Mouse (Mus musculus): ENCODE measurements at regions not wholly inside any gene's neighbourhood (a gene's known extent, or its start where the extent isn't known, plus 50 kb on each side); places are given as distances from the start of the nearest gene placed in this dataset.
A peak's percentile ranks its signal among the peaks of the same experiment; 100 is the strongest.

GRCm38 (mm10) chr2:117432923-117433322, 90.1 kb upstream of the Rasgrp1 start:
- ATAC-seq, result no peak
- H3K27me3 ChIP-seq, result no peaks in the 10 kb centered on the region
- no peaks in the 10 kb centered on the region for H3K9me3 ChIP-seq
- no peak overlapping the region for H3K4me3 ChIP-seq (replicated peaks)
- no peak overlapping the region for H3K4me2 ChIP-seq (replicated peaks)
- WGBS, result 77% methylated on average over 2 of the region's 2 CpGs
- peaks cover 9% of the 10 kb centered on the region; the same call in 1 of the 2 replicates for H3K4me1 ChIP-seq (replicated peaks)
- H3K9ac ChIP-seq (replicated peaks), result no peak overlapping the region
- no peaks in the 10 kb centered on the region for H3K36me3 ChIP-seq
- no peak overlapping the region for H3K27ac ChIP-seq

GRCm38 (mm10) chr2:117433482-117433881, 90.7 kb upstream of the Rasgrp1 start:
- Histone ChIP-seq H3K4me2 (replicated peaks) (no peak overlapping the region), H3K27ac (no peak overlapping the region), H3K36me3 (no peaks in the 10 kb centered on the region), H3K9ac (replicated peaks) (no peak overlapping the region), H3K27me3 (no peaks in the 10 kb centered on the region), H3K9me3 (no peaks in the 10 kb centered on the region), H3K4me3 (replicated peaks) (no peak overlapping the region), H3K4me1 (replicated peaks) (peaks cover 9% of the 10 kb centered on the region; the same call in 1 of the 2 replicates)
- WGBS, result 90% methylated on average over 2 of the region's 2 CpGs
- ATAC-seq, result no peak

GRCm38 (mm10) chr2:117438079-117438478, 95.3 kb upstream of the Rasgrp1 start:
- Histone ChIP-seq H3K9me3 (no peaks in the 10 kb centered on the region), H3K4me2 (replicated peaks) (no peak overlapping the region), H3K9ac (replicated peaks) (no peak overlapping the region), H3K4me3 (replicated peaks) (no peak overlapping the region), H3K27me3 (no peaks in the 10 kb centered on the region), H3K4me1 (replicated peaks) (no peaks in the 10 kb centered on the region), H3K36me3 (no peaks in the 10 kb centered on the region), H3K27ac (no peak overlapping the region)
- no peak for ATAC-seq
- 85% methylated on average over 12 of the region's 12 CpGs for WGBS

- no peak overlapping the region for H3K4me2 ChIP-seq (replicated peaks)
- no peak overlapping the region for H3K4me3 ChIP-seq (replicated peaks)
- H3K36me3 ChIP-seq, result no peaks in the 10 kb centered on the region
- no peak overlapping the region for H3K27ac ChIP-seq
- 69% methylated on average over 8 of the region's 8 CpGs for WGBS
- H3K27me3 ChIP-seq, result no peaks in the 10 kb centered on the region
- H3K4me1 ChIP-seq (replicated peaks), result no peaks in the 10 kb centered on the region
- no peak overlapping the region for H3K9ac ChIP-seq (replicated peaks)
- no peaks in the 10 kb centered on the region for H3K9me3 ChIP-seq
- peak; percentile 90 for ATAC-seq
Observed at GRCm38 (mm10) chr2:117438586-117439371, 96.0 kb upstream of the Rasgrp1 start.

- Histone ChIP-seq H3K36me3 (no peaks in the 10 kb centered on the region), H3K27ac (no peak overlapping the region), H3K4me1 (replicated peaks) (no peaks in the 10 kb centered on the region), H3K9ac (replicated peaks) (no peak overlapping the region), H3K4me3 (replicated peaks) (no peak overlapping the region), H3K9me3 (no peaks in the 10 kb centered on the region), H3K27me3 (no peaks in the 10 kb centered on the region), H3K4me2 (replicated peaks) (no peak overlapping the region)
- WGBS, result 55% methylated on average over 12 of the region's 12 CpGs
- peak; percentile 76 for ATAC-seq
Observed at GRCm38 (mm10) chr2:117439372-117440183, 96.8 kb upstream of the Rasgrp1 start.

GRCm38 (mm10) chr2:117440801-117441281, 98.0 kb upstream of the Rasgrp1 start:
- WGBS, result 80% methylated on average over 7 of the region's 7 CpGs
- Histone ChIP-seq H3K4me2 (replicated peaks) (no peak overlapping the region), H3K4me1 (replicated peaks) (no peaks in the 10 kb centered on the region), H3K9me3 (no peaks in the 10 kb centered on the region), H3K27ac (no peak overlapping the region), H3K36me3 (no peaks in the 10 kb centered on the region), H3K4me3 (replicated peaks) (no peak overlapping the region), H3K9ac (replicated peaks) (no peak overlapping the region), H3K27me3 (no peaks in the 10 kb centered on the region)
- no peak for ATAC-seq

- no peak overlapping the region for H3K4me2 ChIP-seq (replicated peaks)
- no peak overlapping the region for H3K9ac ChIP-seq (replicated peaks)
- H3K36me3 ChIP-seq, result no peaks in the 10 kb centered on the region
- H3K9me3 ChIP-seq, result no peaks in the 10 kb centered on the region
- H3K4me3 ChIP-seq (replicated peaks), result no peak overlapping the region
- no peak overlapping the region for H3K27ac ChIP-seq
- 0 out of 2 replicates have a peak, but pooled peaks cover 3% of the 10 kb centered on the region for H3K27me3 ChIP-seq
- H3K4me1 ChIP-seq (replicated peaks), result no peaks in the 10 kb centered on the region
- 81% methylated on average over 4 of the region's 4 CpGs for WGBS
- ATAC-seq, result no peak
Observed at GRCm38 (mm10) chr2:117442862-117443261, 100.1 kb upstream of the Rasgrp1 start.

- Histone ChIP-seq H3K27ac (no peak overlapping the region), H3K9ac (replicated peaks) (no peak overlapping the region), H3K4me2 (replicated peaks) (no peak overlapping the region), H3K9me3 (no peaks in the 10 kb centered on the region), H3K36me3 (no peaks in the 10 kb centered on the region), H3K4me1 (replicated peaks) (no peaks in the 10 kb centered on the region), H3K4me3 (replicated peaks) (no peak overlapping the region), H3K27me3 (0 out of 2 replicates have a peak, but pooled peaks cover 3% of the 10 kb centered on the region)
- ATAC-seq, result no peak
- 35% methylated on average over 5 of the region's 5 CpGs for WGBS
Observed at GRCm38 (mm10) chr2:117444671-117445070, 101.9 kb upstream of the Rasgrp1 start.

- H3K27ac ChIP-seq, result no peak overlapping the region
- no peak for ATAC-seq
- 0 out of 2 replicates have a peak, but pooled peaks cover 3% of the 10 kb centered on the region for H3K27me3 ChIP-seq
- no peaks in the 10 kb centered on the region for H3K4me1 ChIP-seq (replicated peaks)
- WGBS, result 91% methylated on average over 4 of the region's 4 CpGs
- no peak overlapping the region for H3K9ac ChIP-seq (replicated peaks)
- no peak overlapping the region for H3K4me2 ChIP-seq (replicated peaks)
- no peak overlapping the region for H3K4me3 ChIP-seq (replicated peaks)
- H3K36me3 ChIP-seq, result no peaks in the 10 kb centered on the region
- no peaks in the 10 kb centered on the region for H3K9me3 ChIP-seq
Observed at GRCm38 (mm10) chr2:117446876-117447275, 104.1 kb upstream of the Rasgrp1 start.

GRCm38 (mm10) chr2:117450172-117450865, 107.5 kb upstream of the Rasgrp1 start:
- no peaks in the 10 kb centered on the region for H3K36me3 ChIP-seq
- 66% methylated on average over 7 of the region's 7 CpGs for WGBS
- ATAC-seq, result peak; percentile 87

GRCm38 (mm10) chr2:117451818-117452217, 109.0 kb upstream of the Rasgrp1 start:
- no peak overlapping the region for H3K9ac ChIP-seq (replicated peaks)
- no peak overlapping the region for H3K4me3 ChIP-seq (replicated peaks)
- H3K9me3 ChIP-seq, result no peaks in the 10 kb centered on the region
- H3K27ac ChIP-seq, result no peak overlapping the region
- no peaks in the 10 kb centered on the region for H3K36me3 ChIP-seq
- H3K4me2 ChIP-seq (replicated peaks), result no peak overlapping the region
- ATAC-seq, result no peak
- H3K4me1 ChIP-seq (replicated peaks), result peaks cover 12% of the 10 kb centered on the region
- 81% methylated on average over 5 of the region's 5 CpGs for WGBS
- H3K27me3 ChIP-seq, result 0 out of 2 replicates have a peak, but pooled peaks cover under 1% of the 10 kb centered on the region

More at GRCm38 (mm10) chr2:117450172-117450865, 107.5 kb upstream of the Rasgrp1 start:
- no peak overlapping the region for H3K4me2 ChIP-seq (replicated peaks)
- H3K9me3 ChIP-seq, result no peaks in the 10 kb centered on the region
- H3K4me1 ChIP-seq (replicated peaks), result no peaks in the 10 kb centered on the region
- no peak overlapping the region for H3K9ac ChIP-seq (replicated peaks)
- H3K4me3 ChIP-seq (replicated peaks), result no peak overlapping the region
- no peak overlapping the region for H3K27ac ChIP-seq
- 0 out of 2 replicates have a peak, but pooled peaks cover 3% of the 10 kb centered on the region for H3K27me3 ChIP-seq

All from midbrain, embryonic 13.5 days (tissue).